Mouse (Mus musculus) liver, postnatal 0 days (tissue): ENCODE measurements at regions not wholly inside any gene's neighbourhood (a gene's known extent, or its start where the extent isn't known, plus 50 kb on each side); places are given as distances from the start of the nearest gene placed in this dataset.

Experiments
- ATAC-seq: fragments of 200-750 bp; cut with Nextera tagmentation; 2 replicates; pipeline ENCODE4 v1.8.0; 2017; ENCODE audit warnings: mild to moderate bottlenecking, moderate library complexity
- DNase-seq: peaks from one replicate; pipeline ENCODE4 v3.0.0-alpha.2; 2016
- H3K27ac ChIP-seq: fragments of 300-500 bp; sonication (generic); 2 replicates; pipeline ENCODE4 v1.5.1; 2014; ENCODE audit warnings: antibody characterized with exemption, moderate library complexity, mild to moderate bottlenecking, low read depth
- H3K27me3 ChIP-seq: fragments of 300-500 bp; sonication (generic); 2 replicates; pipeline ENCODE4 v1.6.1; 2014; ENCODE audit warnings: low read length, control low read depth, mixed read lengths; ENCODE audit not compliant: insufficient read depth
- H3K36me3 ChIP-seq: fragments of 300-500 bp; sonication (generic); replicated peaks from 2 replicates; pipeline ENCODE4 v1.6.1; 2014; ENCODE audit warnings: mild to moderate bottlenecking, control low read depth, low read length, moderate library complexity, mixed read lengths; ENCODE audit not compliant: insufficient read depth
- H3K4me1 ChIP-seq: fragments of 300-500 bp; sonication (generic); 2 replicates; pipeline ENCODE4 v1.6.1; 2014; ENCODE audit warnings: antibody characterized with exemption, mild to moderate bottlenecking, control low read depth; ENCODE audit not compliant: insufficient read depth
- H3K4me2 ChIP-seq: fragments of 300-500 bp; sonication (generic); 2 replicates; pipeline ENCODE4 v1.6.1; 2014; ENCODE audit warnings: low read depth, mild to moderate bottlenecking, low read length, moderate library complexity, mixed read lengths
- H3K4me3 ChIP-seq: fragments of 300-500 bp; sonication (generic); 2 replicates; pipeline ENCODE4 v1.5.1; 2014; ENCODE audit warnings: low read depth, low read length
- H3K9ac ChIP-seq: fragments of 300-500 bp; sonication (generic); replicated peaks from 2 replicates; pipeline ENCODE4 v1.6.1; 2014; ENCODE audit warnings: mild to moderate bottlenecking, moderate library complexity
- H3K9me3 ChIP-seq: fragments of 300-500 bp; sonication (generic); 2 replicates; pipeline ENCODE4 v1.6.1; 2016; ENCODE audit warnings: mild to moderate bottlenecking, control low read depth, low read length, mixed read lengths
- CTCF ChIP-seq: sonication (generic); IDR thresholded peaks from 2 replicates; pipeline ENCODE4 v1.5.1; 2016; ENCODE audit warnings: antibody characterized with exemption, low read depth
- EP300 ChIP-seq: IDR thresholded peaks from 2 replicates; pipeline ENCODE4 v1.6.1; 2016; ENCODE audit warnings: antibody characterized with exemption, low read depth, mild to moderate bottlenecking
- WGBS: fragments of 180-500 bp; shearing (Covaris S2); extraction: QIAGEN DNeasy Blood & Tissue Kit; methylation state at CpG from one replicate; pipeline ENCODE4 v1.1.7; 2014; ENCODE audit not compliant: insufficient replicate concordance; 5-methylcytosine and 5-hydroxymethylcytosine counted together

DNA sequence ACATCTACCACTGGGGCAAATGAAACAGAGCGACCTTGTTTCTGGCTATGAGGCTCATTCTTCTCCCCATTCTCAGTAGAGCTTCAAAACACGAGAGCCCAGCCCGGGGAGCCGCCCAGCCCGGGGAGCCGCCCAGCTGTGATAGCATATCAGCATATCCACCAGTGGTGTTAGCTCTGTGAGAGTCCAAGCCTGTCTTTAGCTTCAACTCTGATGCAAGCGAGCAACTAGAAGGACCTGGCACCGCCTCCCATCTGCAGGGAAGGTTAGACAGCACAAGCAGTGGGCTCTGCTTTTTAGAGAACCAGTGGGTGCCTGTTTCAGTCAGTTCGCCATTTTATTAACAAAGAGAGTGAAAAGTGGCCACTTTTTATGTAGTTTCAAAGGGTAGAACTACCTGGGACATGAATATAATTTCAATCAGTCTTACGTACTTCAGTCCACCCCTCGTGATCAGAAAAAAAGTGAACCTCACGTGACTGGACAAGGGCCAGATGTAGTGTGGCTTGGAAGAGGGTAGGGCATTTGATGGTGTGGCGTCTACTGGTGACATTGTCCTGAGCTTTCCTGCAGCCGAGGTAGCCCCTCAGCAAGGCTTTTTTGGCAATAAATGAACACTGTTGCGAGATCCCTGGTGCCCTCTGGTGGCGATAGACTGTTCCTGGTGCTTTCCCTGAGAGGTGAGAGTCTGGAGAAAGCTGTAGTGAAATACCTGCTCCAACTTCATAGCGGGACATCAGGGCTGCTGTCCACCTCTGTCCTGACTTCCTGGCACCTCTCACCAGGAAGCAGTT is 121.0 kb downstream of the Amer3 start:
- DNase-seq = peak; percentile 45
- no peak for ATAC-seq
- 40% methylated on average over 17 of the region's 17 CpGs for WGBS
- H3K9ac ChIP-seq = no peak overlapping the region
- TF ChIP-seq EP300 (no peak), CTCF (peak; percentile 63)
- no peaks in the 10 kb centered on the region for H3K36me3 ChIP-seq
- H3K4me2 ChIP-seq = no peak overlapping the region
- H3K4me1 ChIP-seq = no peaks in the 10 kb centered on the region
- H3K4me3 ChIP-seq = no peak overlapping the region
- H3K27ac ChIP-seq = no peak overlapping the region
- no peaks in the 10 kb centered on the region for H3K27me3 ChIP-seq
- H3K9me3 ChIP-seq = no peaks in the 10 kb centered on the region

DNA sequence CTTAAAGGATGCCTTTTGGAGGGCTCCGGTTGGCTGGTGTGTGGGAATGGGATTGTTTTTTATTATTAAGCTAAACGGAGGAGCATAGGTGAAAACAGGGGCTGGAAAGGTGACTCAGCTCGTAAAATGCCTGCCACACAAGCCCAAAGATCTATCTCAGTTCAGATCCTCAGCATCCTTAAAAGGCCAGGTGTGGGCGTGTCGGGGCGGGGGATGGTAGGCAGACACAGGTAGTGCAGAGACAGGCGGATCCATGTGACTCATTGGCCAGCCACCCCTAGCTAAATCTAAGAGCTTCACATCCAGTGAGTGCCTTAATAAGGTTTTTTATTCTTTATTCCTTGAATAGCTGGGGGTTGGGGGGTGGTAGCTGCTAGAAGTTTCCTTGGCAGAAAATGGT is 122.0 kb downstream of the Amer3 start:
- Histone ChIP-seq H3K9ac (no peak overlapping the region), H3K4me3 (no peak overlapping the region), H3K4me2 (no peak overlapping the region), H3K36me3 (no peaks in the 10 kb centered on the region), H3K4me1 (no peaks in the 10 kb centered on the region), H3K27me3 (no peaks in the 10 kb centered on the region), H3K9me3 (no peaks in the 10 kb centered on the region), H3K27ac (no peak overlapping the region)
- no peak for ATAC-seq
- no peak for DNase-seq
- TF ChIP-seq CTCF (no peak), EP300 (no peak)
- 67% methylated on average over 7 of the region's 7 CpGs for WGBS

DNA sequence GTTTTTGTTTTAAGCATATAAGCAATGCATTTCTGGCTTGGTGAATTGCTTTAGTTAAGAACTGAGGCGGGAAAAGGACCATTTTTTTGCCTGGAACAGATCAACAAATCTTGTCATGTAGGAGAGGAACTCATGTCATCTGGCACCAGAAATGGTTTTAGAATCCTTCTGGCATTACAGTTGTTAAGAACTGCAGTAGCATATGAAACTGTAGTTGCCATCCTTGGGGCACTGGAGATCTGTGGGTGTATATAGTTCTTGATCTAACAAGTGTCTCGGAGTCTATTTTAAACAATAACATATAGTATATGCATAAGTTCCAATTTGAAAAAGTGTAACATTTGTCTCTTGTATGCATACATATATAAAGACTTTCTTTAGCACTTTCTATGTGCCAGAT is 129.6 kb downstream of the Amer3 start:
- Histone ChIP-seq H3K27me3 (no peaks in the 10 kb centered on the region), H3K27ac (no peak overlapping the region), H3K9me3 (no peaks in the 10 kb centered on the region), H3K36me3 (no peaks in the 10 kb centered on the region), H3K4me3 (no peak overlapping the region), H3K4me1 (no peaks in the 10 kb centered on the region), H3K4me2 (no peak overlapping the region), H3K9ac (no peak overlapping the region)
- WGBS = 57% methylated on average over 2 of the region's 2 CpGs
- TF ChIP-seq EP300 (no peak), CTCF (no peak)
- DNase-seq = no peak
- no peak for ATAC-seq

DNA sequence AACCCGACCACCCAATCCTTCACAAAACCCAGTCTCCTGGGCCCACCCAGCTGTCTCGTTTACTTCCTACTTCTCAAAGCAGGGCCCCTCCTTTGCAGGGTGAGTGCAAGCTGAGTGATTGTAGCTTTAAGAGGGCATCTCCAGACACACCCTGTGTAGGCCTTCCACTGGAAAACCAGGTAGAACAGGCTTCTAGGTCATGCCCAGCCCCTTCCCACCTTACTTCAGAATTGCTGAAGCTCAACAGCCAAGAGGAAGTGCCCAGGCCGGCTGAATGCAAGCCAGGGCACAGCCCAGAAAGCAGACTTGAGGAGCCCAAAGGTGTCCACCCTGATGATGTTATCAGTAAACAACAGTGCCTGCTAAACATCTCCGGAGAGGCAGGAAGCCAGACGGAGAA is 120.2 kb downstream of the Fam168b start:
- DNase-seq (no peak), ATAC-seq (no peak)
- Histone ChIP-seq H3K9me3 (no peaks in the 10 kb centered on the region), H3K4me2 (no peak overlapping the region), H3K27ac (no peak overlapping the region), H3K27me3 (no peaks in the 10 kb centered on the region), H3K4me1 (no peaks in the 10 kb centered on the region), H3K4me3 (no peak overlapping the region), H3K9ac (no peak overlapping the region), H3K36me3 (no peaks in the 10 kb centered on the region)
- no peak for TF ChIP-seq CTCF
- WGBS = 22% methylated on average over 5 of the region's 5 CpGs

DNA sequence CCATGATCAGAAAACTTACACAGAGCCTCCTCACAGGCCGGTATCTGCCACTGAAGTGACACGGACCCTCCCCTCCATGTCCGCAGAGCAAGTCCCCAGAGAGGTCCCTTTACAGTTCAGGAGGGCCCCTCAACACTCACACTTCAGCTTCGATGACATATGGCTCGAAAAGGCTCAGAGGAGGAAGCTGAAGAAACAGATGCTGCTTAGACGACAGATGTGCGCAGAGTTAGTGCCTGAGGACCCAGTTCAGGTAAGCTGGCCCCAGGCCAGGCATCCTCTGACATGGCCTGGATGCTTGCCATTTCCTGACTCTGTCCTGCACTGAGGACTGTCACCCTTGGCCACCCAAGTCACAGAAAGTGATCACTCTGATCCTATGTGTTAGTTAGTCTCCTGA is 110.7 kb downstream of the Fam168b start:
- H3K4me1 ChIP-seq = no peaks in the 10 kb centered on the region
- ATAC-seq = no peak
- DNase-seq = no peak
- H3K36me3 ChIP-seq = no peaks in the 10 kb centered on the region
- no peak overlapping the region for H3K4me3 ChIP-seq
- H3K27me3 ChIP-seq = no peaks in the 10 kb centered on the region
- no peaks in the 10 kb centered on the region for H3K9me3 ChIP-seq
- H3K9ac ChIP-seq = no peak overlapping the region
- TF ChIP-seq EP300 = no peak
- TF ChIP-seq CTCF = no peak
- H3K27ac ChIP-seq = no peak overlapping the region
- WGBS = 51% methylated on average over 7 of the region's 7 CpGs
- no peak overlapping the region for H3K4me2 ChIP-seq

DNA sequence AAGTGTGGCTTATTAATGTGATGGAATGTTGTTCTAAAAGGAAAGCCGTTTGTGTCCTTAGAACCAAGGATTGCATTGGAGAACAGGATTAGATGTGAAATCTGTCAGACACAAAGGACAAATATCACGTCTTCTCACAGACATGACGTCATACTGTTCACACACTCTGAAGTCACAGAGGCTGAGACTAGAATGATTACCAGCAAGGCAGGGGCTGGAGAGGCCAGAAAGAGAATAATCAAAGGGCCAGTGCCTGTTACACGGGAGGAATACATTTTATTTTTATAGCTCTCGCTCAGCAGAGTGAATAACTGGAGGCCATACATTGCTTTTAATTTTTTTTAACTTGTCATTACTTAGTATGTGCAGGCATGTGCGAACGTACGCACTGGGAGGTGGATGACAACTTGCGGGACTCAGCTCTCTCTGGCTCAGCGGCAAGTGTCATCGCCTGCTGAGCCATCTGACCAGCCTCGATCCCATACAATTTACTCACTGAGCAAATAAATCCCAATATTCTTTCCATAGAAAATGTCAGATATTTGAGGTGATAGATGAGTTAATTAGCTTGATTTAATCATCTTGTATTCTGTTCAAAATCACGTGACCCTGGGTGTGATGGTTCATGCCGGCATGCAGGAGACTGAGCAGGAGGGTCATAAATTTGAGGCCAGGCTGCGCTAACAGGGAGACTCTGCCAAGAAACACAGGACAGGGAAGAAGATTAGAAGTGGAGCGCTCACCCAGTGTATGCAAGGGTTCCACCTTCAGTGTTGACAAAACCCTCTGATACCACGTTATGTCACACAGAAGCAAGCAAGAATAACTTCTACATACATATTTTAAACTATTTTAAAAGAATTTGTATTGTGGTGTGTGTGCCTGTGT is 109.6 kb downstream of the Fam168b start:
- no peaks in the 10 kb centered on the region for H3K27me3 ChIP-seq
- no peak for ATAC-seq
- no peak overlapping the region for H3K9ac ChIP-seq
- H3K4me2 ChIP-seq = no peak overlapping the region
- H3K9me3 ChIP-seq = no peaks in the 10 kb centered on the region
- no peak overlapping the region for H3K4me3 ChIP-seq
- no peak for DNase-seq
- no peaks in the 10 kb centered on the region for H3K4me1 ChIP-seq
- no peak for TF ChIP-seq CTCF
- no peak for TF ChIP-seq EP300
- H3K36me3 ChIP-seq = no peaks in the 10 kb centered on the region
- H3K27ac ChIP-seq = no peak overlapping the region
- WGBS = 76% methylated on average over 17 of the region's 17 CpGs
